Mouse (Mus musculus) myocyte (in vitro differentiated cells): ENCODE results near the gene Uxs1.

Source experiments
- CEBPB ChIP-seq: IDR thresholded peaks from 2 replicates; pipeline ENCODE4 v1.6.1; 2011; ENCODE audit warnings: mild to moderate bottlenecking, moderate library complexity; ENCODE audit not compliant: poor library complexity, insufficient read depth, severe bottlenecking
- E2F4 ChIP-seq: IDR thresholded peaks from one replicate; pipeline ENCODE4 v1.6.1; 2011; ENCODE audit warnings: mild to moderate bottlenecking, control low read depth, moderate library complexity; ENCODE audit not compliant: insufficient read depth
- MAX ChIP-seq: IDR thresholded peaks from one replicate; pipeline ENCODE4 v1.6.1; 2011; ENCODE audit warnings: low read depth, mild to moderate bottlenecking, control low read depth
- MYOD1 ChIP-seq, 3 experiments: IDR thresholded peaks; one replicate each; pipeline ENCODE4 v1.6.1; 2011; ENCODE audit warnings: control low read depth in 2 of 3, low read depth in 2 of 3, mild to moderate bottlenecking in 2 of 3, moderate library complexity in 1 of 3; ENCODE audit not compliant: insufficient read length in 2 of 3, control insufficient read depth in 1 of 3
- MYOG ChIP-seq, 3 experiments: IDR thresholded peaks; one replicate each; pipeline ENCODE4 v1.6.1; 2011; ENCODE audit warnings: control low read depth in 2 of 3, low read depth in 2 of 3, mild to moderate bottlenecking in 2 of 3; ENCODE audit not compliant: insufficient read length in 2 of 3, control insufficient read depth in 1 of 3, insufficient read depth in 1 of 3
- POLR2A ChIP-seq: IDR thresholded peaks from one replicate; pipeline ENCODE4 v1.6.1; 2011; ENCODE audit warnings: low read depth, mild to moderate bottlenecking, control low read depth, moderate library complexity; ENCODE audit not compliant: insufficient read length
- POLR2AphosphoS2 ChIP-seq: IDR thresholded peaks from one replicate; pipeline ENCODE4 v1.6.1; 2011; ENCODE audit warnings: low read depth, control low read depth; ENCODE audit not compliant: insufficient read length
- REST ChIP-seq: IDR thresholded peaks from one replicate; pipeline ENCODE4 v1.6.1; 2011; ENCODE audit warnings: mild to moderate bottlenecking, control low read depth, moderate library complexity; ENCODE audit not compliant: insufficient read depth, insufficient read length
- SRF ChIP-seq: IDR thresholded peaks from one replicate; pipeline ENCODE4 v1.6.1; 2011; ENCODE audit warnings: low read depth; ENCODE audit not compliant: control insufficient read depth, insufficient read length
- TCF12 ChIP-seq: IDR thresholded peaks from one replicate; pipeline ENCODE4 v1.6.1; 2011; ENCODE audit warnings: mild to moderate bottlenecking, control low read depth; ENCODE audit not compliant: poor library complexity, insufficient read depth, severe bottlenecking
- TCF3 ChIP-seq: IDR thresholded peaks from one replicate; pipeline ENCODE4 v1.6.1; 2011; ENCODE audit warnings: low read depth, control low read depth; ENCODE audit not compliant: insufficient read length
- USF1 ChIP-seq: IDR thresholded peaks from one replicate; pipeline ENCODE4 v1.6.1; 2011; ENCODE audit warnings: low read depth, mild to moderate bottlenecking, control low read depth, moderate library complexity

- TF ChIP-seq POLR2AphosphoS2, result no peak
- no peak for TF ChIP-seq POLR2A
- no peak for TF ChIP-seq MAX
- TF ChIP-seq TCF12, result no peak
- TF ChIP-seq CEBPB, result no peak
- no peak for TF ChIP-seq MYOD1 (IDR thresholded peaks at IDR 0.05; ENCODE audit: control insufficient read depth in 1 of 3, insufficient read length in 2 of 3, low read depth in 2 of 3)
- no peak for TF ChIP-seq SRF
- no peak for TF ChIP-seq REST
- TF ChIP-seq USF1, result no peak
- TF ChIP-seq MYOG (IDR thresholded peaks at IDR 0.05; ENCODE audit: control insufficient read depth in 1 of 3, insufficient read depth in 1 of 3, insufficient read length in 2 of 3, low read depth in 2 of 3), result no peak
- no peak for TF ChIP-seq E2F4
- no peak for TF ChIP-seq TCF3
Observed at GRCm38 (mm10) chr1:43809351-43809750, 18.2 kb downstream of the Uxs1 start.
